Mouse (Mus musculus): Measurements from ENCODE around the gene Mef2b.

DNA sequence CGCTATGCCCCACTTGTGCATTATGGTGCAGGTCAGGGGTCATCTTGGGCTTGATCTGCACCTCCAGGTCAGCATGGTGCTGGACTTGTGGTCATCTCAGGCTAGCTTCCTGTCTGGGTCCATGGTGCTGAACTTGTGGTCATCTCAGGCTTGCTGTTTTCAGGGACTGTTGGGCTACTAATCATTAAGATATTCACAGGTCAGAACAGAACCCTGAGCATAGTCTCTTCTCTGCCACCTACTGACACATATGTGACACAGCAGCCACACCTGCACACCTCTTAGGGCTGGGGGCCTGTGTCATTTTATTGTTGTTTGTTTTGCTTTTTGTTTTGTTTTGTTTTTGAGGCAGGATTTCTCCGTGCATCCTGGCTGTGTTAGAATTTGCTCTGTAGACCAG lies 16.6 kb upstream of the Mef2b start:
- TF ChIP-seq CTCF (IDR thresholded peaks at IDR 0.05; ENCODE audit: control insufficient read depth, insufficient read depth, insufficient read length) (no peak), MAX (IDR thresholded peaks at IDR 0.05) (no peak), CEBPB (IDR thresholded peaks at IDR 0.05; ENCODE audit: low read depth) (no peak), USF1 (IDR thresholded peaks at IDR 0.05; ENCODE audit: low read depth) (no peak), MYOG (IDR thresholded peaks at IDR 0.05; ENCODE audit: control insufficient read depth, extremely low read depth, insufficient read length) (no peak), MYOD1 (IDR thresholded peaks at IDR 0.05; ENCODE audit: control insufficient read depth, insufficient read length, low read depth) (no peak), FOSL1 (IDR thresholded peaks at IDR 0.05; ENCODE audit: insufficient read depth, low read length, poor library complexity, severe bottlenecking) (no peak)

All from C2C12 (cell line).